Mouse (Mus musculus) G1E (cell line): Measurements from ENCODE around the gene Sorl1.

Experiments used
- CTCF ChIP-seq: IDR thresholded peaks from 2 replicates; pipeline ENCODE4 v1.5.1; 2012; ENCODE audit warnings: low read depth, low read length, inconsistent platforms, mixed read lengths
- GATA1 ChIP-seq: IDR thresholded peaks from 2 replicates; pipeline ENCODE4 v1.6.1; 2012; ENCODE audit warnings: borderline replicate concordance, low read length, inconsistent platforms, mixed read lengths
- POLR2AphosphoS5 ChIP-seq: IDR thresholded peaks from 2 replicates; pipeline ENCODE4 v1.6.1; 2012; ENCODE audit warnings: low read depth, low read length, inconsistent platforms; ENCODE audit not compliant: insufficient replicate concordance
- TAL1 ChIP-seq: conservative IDR thresholded peaks from 2 replicates; pipeline ENCODE4 v1.6.1; 2012; ENCODE audit warnings: low read depth, low read length, inconsistent platforms, mixed read lengths

DNA sequence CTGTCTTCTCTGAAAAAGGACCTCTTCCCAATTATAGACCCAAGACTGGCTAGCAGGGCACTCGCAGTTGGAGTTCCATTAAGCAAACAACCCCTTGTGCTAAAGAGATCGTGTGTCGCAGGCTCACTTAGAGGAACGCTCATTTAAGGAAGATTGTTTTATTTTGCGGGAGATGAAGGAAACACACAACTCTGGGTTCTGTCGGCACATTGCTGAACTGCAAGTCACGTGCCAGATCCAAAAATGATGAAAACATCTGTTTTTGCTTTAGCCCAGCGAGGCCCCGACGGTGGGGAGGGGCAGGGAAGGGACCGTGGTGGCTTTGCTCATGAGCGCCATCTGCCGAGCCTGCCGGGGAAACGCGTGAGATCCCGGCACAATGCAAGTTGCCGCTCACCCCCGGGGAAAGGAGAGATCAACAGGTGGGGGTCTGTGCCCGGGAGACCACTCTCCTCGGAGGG is 173.1 kb downstream of the Sorl1 start:
- TF ChIP-seq POLR2AphosphoS5 (no peak), CTCF (no peak), GATA1 (no peak), TAL1 (no peak)
